Mouse (Mus musculus): ENCODE results near the gene Sdk1. TPM values are rescaled to one million over a fixed set of nuclear protein-coding genes. Genes with fewer than 3 reads are reported as not detected.

Gene Sdk1
- total and polyA plus RNA-seq, 3 experiments, result 0.04 to 0.87 TPM; not detected in 1

- dilution Hi-C loops (cut with MboI; ENCODE audit: extremely low pct_ligation_motif_present, extremely low pct_unique_long_range_greater_than_20kb, low sequenced_read_pairs), result no loop called here
- no peak for DNase-seq (ENCODE audit: extremely low read depth)
- peaks cover 32% of the 10 kb centered on the region for H3K9me3 ChIP-seq (replicated peaks; ENCODE audit: low read length)
Observed at GRCm38 (mm10) chr5:142000247-142000646, 759.0 kb downstream of the Sdk1 start.

GRCm38 (mm10) chr5:142001131-142001530, 759.8 kb downstream of the Sdk1 start:
- no peaks in the 10 kb centered on the region for H3K79me2 ChIP-seq (replicated peaks; ENCODE audit: control insufficient read depth, extremely low read depth, insufficient read depth, poor library complexity, severe bottlenecking)
- H3K4me2 ChIP-seq (ENCODE audit: insufficient read depth, low read depth, poor library complexity, severe bottlenecking), result no peak overlapping the region
- TF ChIP-seq MYC (IDR thresholded peaks at IDR 0.05; ENCODE audit: low read depth, low read length) (no peak), SMC3 (IDR thresholded peaks at IDR 0.05; ENCODE audit: low read depth, low read length) (no peak), RCOR1 (conservative IDR thresholded peaks at IDR 0.05; ENCODE audit: low read depth, low read length) (no peak), JUN (IDR thresholded peaks at IDR 0.05; ENCODE audit: insufficient read depth, low read depth, low read length) (no peak), NRF1 (IDR thresholded peaks at IDR 0.05; ENCODE audit: low read depth, low read length) (no peak)
- H3K9ac ChIP-seq (ENCODE audit: insufficient read depth, low read depth), result no peak overlapping the region
- no peaks in the 10 kb centered on the region for H3K4me1 ChIP-seq (ENCODE audit: control insufficient read depth in 1 of 2, insufficient read depth in 2 of 2)
- peaks cover 26% of the 10 kb centered on the region for H3K27me3 ChIP-seq (replicated peaks)
- DNase-seq (ENCODE audit: extremely low read depth), result no peak
- dilution Hi-C loops (cut with MboI; ENCODE audit: extremely low pct_ligation_motif_present, extremely low pct_unique_long_range_greater_than_20kb, low sequenced_read_pairs), result no loop called here
- H3K4me3 ChIP-seq (replicated peaks in 1 of 3; ENCODE audit: low read depth in 2 of 3, low read length in 2 of 3, poor library complexity in 1 of 3), result no peak overlapping the region
- peaks cover 33% of the 10 kb centered on the region for H3K9me3 ChIP-seq (replicated peaks; ENCODE audit: low read length)
- no peaks in the 10 kb centered on the region for H3K36me3 ChIP-seq (replicated peaks in 1 of 2; ENCODE audit: control insufficient read depth in 1 of 2, insufficient read depth in 1 of 2, low read length in 1 of 2)
- no peak overlapping the region for H3K27ac ChIP-seq (ENCODE audit: insufficient read depth, low read depth)
- in situ Hi-C loops (cut with MboI; ENCODE audit: low pct_ligation_motif_present, low pct_unique_long_range_greater_than_20kb, low sequenced_read_pairs), result no loop called here

More at GRCm38 (mm10) chr5:142000247-142000646, 759.0 kb downstream of the Sdk1 start:
- Histone ChIP-seq H3K79me2 (replicated peaks; ENCODE audit: control insufficient read depth, extremely low read depth, insufficient read depth, poor library complexity, severe bottlenecking) (no peaks in the 10 kb centered on the region), H3K27ac (ENCODE audit: insufficient read depth, low read depth) (no peak overlapping the region), H3K27me3 (replicated peaks) (peaks cover 33% of the 10 kb centered on the region), H3K9ac (ENCODE audit: insufficient read depth, low read depth) (no peak overlapping the region), H3K36me3 (replicated peaks in 1 of 2; ENCODE audit: control insufficient read depth in 1 of 2, insufficient read depth in 1 of 2, low read length in 1 of 2) (no peaks in the 10 kb centered on the region), H3K4me2 (ENCODE audit: insufficient read depth, low read depth, poor library complexity, severe bottlenecking) (no peak overlapping the region), H3K4me1 (ENCODE audit: control insufficient read depth in 1 of 2, insufficient read depth in 2 of 2) (no peaks in the 10 kb centered on the region), H3K4me3 (replicated peaks in 1 of 3; ENCODE audit: low read depth in 2 of 3, low read length in 2 of 3, poor library complexity in 1 of 3) (no peak overlapping the region)
- TF ChIP-seq NRF1 (IDR thresholded peaks at IDR 0.05; ENCODE audit: low read depth, low read length), result no peak
- TF ChIP-seq SIN3A (IDR thresholded peaks at IDR 0.05; ENCODE audit: low read length), result no peak
- no peak for TF ChIP-seq USF1 (IDR thresholded peaks at IDR 0.05; ENCODE audit: low read depth, low read length)
- TF ChIP-seq MYC (IDR thresholded peaks at IDR 0.05; ENCODE audit: low read depth, low read length), result no peak
- in situ Hi-C loops (cut with MboI; ENCODE audit: low pct_ligation_motif_present, low pct_unique_long_range_greater_than_20kb, low sequenced_read_pairs), result no loop called here

DNA sequence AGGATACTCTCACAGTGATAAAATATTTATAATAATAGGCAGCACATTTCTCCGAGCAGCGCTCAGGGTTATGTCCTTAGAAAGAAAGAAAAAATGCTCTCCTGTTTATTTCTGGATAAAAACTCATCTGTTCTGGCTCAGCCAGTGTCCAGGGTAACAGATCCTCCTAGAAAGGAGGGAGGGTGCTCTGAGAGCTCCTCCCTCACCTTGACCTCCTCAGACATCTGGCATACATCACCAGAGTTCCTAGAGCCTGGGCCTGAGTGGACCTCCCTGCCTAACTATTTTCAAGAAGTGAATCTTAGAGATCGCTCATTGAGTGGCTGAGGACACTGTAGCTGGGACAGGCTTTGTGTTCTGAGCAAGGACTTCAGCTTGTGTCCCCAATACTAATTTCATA, 760.7 kb downstream of the Sdk1 start:
- Histone ChIP-seq H3K27ac (ENCODE audit: insufficient read depth, low read depth) (no peak overlapping the region), H3K9me3 (replicated peaks; ENCODE audit: low read length) (peaks cover 38% of the 10 kb centered on the region), H3K4me3 (replicated peaks in 1 of 3; ENCODE audit: low read depth in 2 of 3, low read length in 2 of 3, poor library complexity in 1 of 3) (no peak overlapping the region), H3K27me3 (replicated peaks) (peaks cover 20% of the 10 kb centered on the region), H3K4me2 (ENCODE audit: insufficient read depth, low read depth, poor library complexity, severe bottlenecking) (no peak overlapping the region), H3K4me1 (ENCODE audit: control insufficient read depth in 1 of 2, insufficient read depth in 2 of 2) (no peaks in the 10 kb centered on the region), H3K9ac (ENCODE audit: insufficient read depth, low read depth) (no peak overlapping the region), H3K36me3 (replicated peaks in 1 of 2; ENCODE audit: control insufficient read depth in 1 of 2, insufficient read depth in 1 of 2, low read length in 1 of 2) (no peaks in the 10 kb centered on the region), H3K79me2 (replicated peaks; ENCODE audit: control insufficient read depth, extremely low read depth, insufficient read depth, poor library complexity, severe bottlenecking) (no peaks in the 10 kb centered on the region)
- DNase-seq (ENCODE audit: extremely low read depth), result no peak
- TF ChIP-seq RAD21 (IDR thresholded peaks at IDR 0.05; ENCODE audit: low read depth, low read length) (no peak), PAX5 (IDR thresholded peaks at IDR 0.05; ENCODE audit: low read length) (no peak), NRF1 (IDR thresholded peaks at IDR 0.05; ENCODE audit: low read depth, low read length) (no peak), POLR2AphosphoS2 (IDR thresholded peaks at IDR 0.05; ENCODE audit: low read depth, low read length) (no peak), MAX (IDR thresholded peaks at IDR 0.05; ENCODE audit: low read length) (no peak), ZC3H11A (IDR thresholded peaks at IDR 0.05; ENCODE audit: low read depth, low read length) (no peak), ETS1 (conservative IDR thresholded peaks at IDR 0.05; ENCODE audit: low read depth, low read length) (no peak), SIN3A (IDR thresholded peaks at IDR 0.05; ENCODE audit: low read length) (no peak), NELFE (IDR thresholded peaks at IDR 0.05; ENCODE audit: low read depth, low read length) (no peak), RCOR1 (conservative IDR thresholded peaks at IDR 0.05; ENCODE audit: low read depth, low read length) (no peak), POLR2A (IDR thresholded peaks at IDR 0.05; ENCODE audit: low read depth, low read length) (no peak), ELF1 (IDR thresholded peaks at IDR 0.05; ENCODE audit: low read depth, low read length) (no peak), TCF12 (IDR thresholded peaks at IDR 0.05; ENCODE audit: low read depth, low read length) (no peak)
- dilution Hi-C loops (cut with MboI; ENCODE audit: extremely low pct_ligation_motif_present, extremely low pct_unique_long_range_greater_than_20kb, low sequenced_read_pairs), result no loop called here
- in situ Hi-C loops (cut with MboI; ENCODE audit: low pct_ligation_motif_present, low pct_unique_long_range_greater_than_20kb, low sequenced_read_pairs), result no loop called here

Measured in CH12.LX (cell line).